Mouse (Mus musculus) stomach, adult 2 months (tissue): ENCODE measurements around the gene Ptpn11. TPM values are rescaled to one million over a fixed set of nuclear protein-coding genes. Genes with fewer than 3 reads are reported as not detected.

Source experiments
- polyA plus RNA-seq: library from polyadenylated mRNA; depleted of rRNA; stranded (reverse); fragments of >200 nt; gene quantifications from 2 replicates; pipeline ENCODE4 v1.2.3, GENCODE M21; 2012; rRNA removed

Ptpn11 gene
- 8.6 and 8.9 TPM in 2 replicates for polyA plus RNA-seq

DNA sequence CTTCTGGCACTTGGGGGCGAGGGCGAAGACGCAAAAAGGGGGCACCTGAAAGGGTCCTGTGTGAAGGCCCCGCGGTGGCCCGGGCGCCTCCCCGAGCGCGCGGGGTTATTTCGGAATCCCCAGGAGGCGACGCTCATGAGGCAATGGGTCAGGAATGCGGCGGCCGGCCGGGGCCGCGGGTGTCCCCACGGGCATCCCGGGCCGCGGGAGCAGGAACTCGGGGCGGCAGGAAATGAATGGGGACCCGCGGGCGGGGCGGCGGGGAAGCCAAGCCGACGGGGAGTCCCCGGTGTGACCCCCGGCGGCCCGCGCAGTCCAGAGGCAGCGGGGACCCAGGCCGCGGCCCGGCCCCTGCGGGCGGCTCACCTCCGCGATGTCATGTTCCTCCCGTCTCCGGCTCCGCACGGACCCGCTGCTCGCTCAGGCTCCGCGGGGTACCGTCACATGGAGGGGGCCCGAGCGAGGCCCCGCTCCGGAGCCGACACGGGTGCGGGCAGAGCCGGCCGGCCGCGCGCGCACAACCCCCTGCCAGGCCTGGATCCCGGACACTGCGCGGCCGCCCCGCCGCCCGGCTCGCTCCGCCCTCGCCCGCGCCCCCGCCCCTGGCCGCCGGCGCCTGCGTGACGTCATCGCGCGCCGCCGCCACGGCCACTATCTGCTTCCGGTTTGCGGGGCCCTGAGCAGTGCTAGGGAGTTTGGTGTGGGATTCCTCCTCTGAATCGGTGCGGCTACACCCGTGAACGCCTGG lies at the start of gene Ptpn11:
Gene Ptpn11, minus strand, starts transcription at position 562 of the 748 bp plus-strand sequence.

DNA sequence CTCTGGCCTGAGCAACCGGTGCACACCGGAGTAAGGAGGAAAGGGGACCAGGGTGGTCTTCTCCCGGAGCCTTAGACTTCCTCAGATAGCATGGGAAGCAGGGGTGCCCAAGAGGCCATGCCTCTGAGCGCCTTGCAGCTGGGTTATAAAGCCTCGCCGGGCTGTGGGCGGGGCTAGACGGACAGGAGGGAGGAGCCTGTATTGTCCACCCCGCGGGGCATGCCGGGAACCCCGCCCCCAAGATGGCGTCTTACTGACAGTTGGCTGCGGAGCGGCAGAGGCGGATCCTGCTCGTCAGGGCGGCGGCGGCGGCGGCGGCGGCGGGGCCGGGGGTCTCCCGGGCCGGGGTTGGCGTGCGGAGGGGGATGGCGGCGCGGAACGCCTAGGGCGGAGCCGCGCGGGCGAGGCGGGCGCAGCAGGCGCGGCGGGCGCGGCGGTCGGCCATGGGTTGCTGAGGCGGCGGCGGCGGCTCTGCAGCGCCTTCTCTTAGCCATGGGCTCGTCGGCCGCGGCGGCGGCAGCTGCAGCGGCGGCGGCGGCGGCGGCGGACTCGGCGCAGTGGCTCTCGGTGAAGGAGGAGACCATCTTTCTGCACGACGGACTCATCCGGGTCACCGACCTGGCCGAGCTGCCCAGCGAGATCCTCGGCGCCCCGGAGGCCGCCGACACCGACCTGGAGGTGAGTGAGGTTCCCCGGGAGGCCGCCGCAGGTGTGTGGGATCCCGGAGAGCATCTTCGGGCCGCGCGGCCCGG lies 29.0 kb upstream of the Ptpn11 start, which contains the start of gene Hectd4:
Gene Hectd4, plus strand, starts transcription at position 240 of the 752 bp plus-strand sequence.

DNA sequence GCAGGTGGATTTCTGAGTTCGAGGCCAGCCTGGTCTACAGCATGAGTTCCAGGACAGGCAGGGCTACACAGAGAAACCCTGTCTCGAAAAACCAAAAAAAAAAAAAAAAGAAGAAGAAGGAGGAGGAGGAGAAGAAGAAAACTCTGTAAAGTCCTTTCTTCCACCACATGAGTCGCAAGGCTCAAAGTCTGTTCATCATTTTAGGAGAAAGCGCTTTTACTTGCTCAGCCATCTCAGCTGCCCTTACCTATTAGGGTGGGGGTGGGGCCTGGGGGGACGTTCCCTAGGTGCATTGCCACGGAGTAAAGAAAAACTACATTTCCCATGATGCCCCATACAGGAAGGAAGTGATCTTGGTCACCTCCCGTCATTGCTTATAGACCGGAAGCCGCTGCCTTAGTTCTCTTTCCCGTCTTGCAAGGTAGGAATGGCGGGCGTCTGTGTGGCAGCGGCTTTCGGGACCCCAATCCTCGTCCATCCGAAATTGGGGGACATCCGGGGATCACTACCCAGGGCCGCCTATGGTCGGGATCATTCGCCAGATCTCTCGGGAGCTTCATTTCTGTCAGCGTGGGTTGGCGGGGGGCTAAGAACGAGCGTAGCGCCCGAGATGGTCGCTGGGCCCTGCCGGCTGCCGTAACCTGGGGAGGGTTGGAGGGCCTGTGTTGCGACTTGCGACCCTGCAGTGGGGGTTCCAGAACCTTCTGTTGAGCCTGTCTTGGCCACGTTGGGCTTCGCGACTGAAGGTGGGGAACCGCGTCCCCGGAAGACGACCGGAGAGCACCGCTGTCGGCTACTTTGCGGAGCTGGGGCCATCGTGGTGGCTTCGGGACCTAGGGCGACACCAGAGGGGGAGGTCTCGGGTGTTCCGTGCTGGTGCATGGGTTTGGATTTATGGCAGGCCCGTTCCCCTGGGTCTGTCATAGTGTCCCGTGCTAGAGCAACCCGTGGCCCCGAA lies 13.2 kb upstream of the Ptpn11 start, which contains the start of gene Rpl6:
Gene Rpl6, plus strand, starts transcription at position 350 of the 958 bp plus-strand sequence.

Other genes with a start within 250 kb of the Ptpn11 start
- 0.03 TPM in 2 replicates for gene Rph3a, start 181.3 kb downstream of the Ptpn11 start, polyA plus RNA-seq
- gene Rpl6, start 13.1 kb upstream of the Ptpn11 start, polyA plus RNA-seq = 78.0 and 88.8 TPM in 2 replicates
- gene Hectd4, start 28.8 kb upstream of the Ptpn11 start, polyA plus RNA-seq = 4.6 and 6.4 TPM in 2 replicates
- gene Trafd1, start 194.2 kb upstream of the Ptpn11 start, polyA plus RNA-seq = 21.6 and 27.4 TPM in 2 replicates
- 2.1 and 3.7 TPM in 2 replicates for gene Naa25, start 206.5 kb upstream of the Ptpn11 start, polyA plus RNA-seq